Mouse (Mus musculus) forebrain, embryonic 14.5 days (tissue): Measurements from ENCODE around the gene Lypd6. TPM values are rescaled to one million over a fixed set of nuclear protein-coding genes. Genes with fewer than 3 reads are reported as not detected.
A peak's percentile ranks its signal among the peaks of the same experiment; 100 is the strongest.

ENCODE experiments used
- ATAC-seq: fragments of 200-750 bp; cut with Nextera tagmentation; 2 replicates; pipeline ENCODE4 v1.8.0; 2017; ENCODE audit warnings: mild to moderate bottlenecking, moderate library complexity
- DNase-seq: peaks from one replicate; pipeline ENCODE4 v3.0.0-alpha.2; 2015; ENCODE audit warnings: low spot score
- H3K27ac ChIP-seq: fragments of 300-500 bp; sonication (generic); 2 replicates; pipeline ENCODE4 v1.5.1; 2014; ENCODE audit warnings: low read depth, mild to moderate bottlenecking, control low read depth, low read length, moderate library complexity
- H3K27me3 ChIP-seq: fragments of 300-500 bp; sonication (generic); replicated peaks from 2 replicates; pipeline ENCODE4 v1.6.1; 2014; ENCODE audit warnings: low read length, control low read depth, mixed read lengths; ENCODE audit not compliant: control insufficient read depth, insufficient read depth
- H3K36me3 ChIP-seq: fragments of 300-500 bp; sonication (generic); 2 replicates; pipeline ENCODE4 v1.6.1; 2014; ENCODE audit warnings: low read length, control low read depth; ENCODE audit not compliant: control insufficient read depth, insufficient read depth
- H3K4me1 ChIP-seq: fragments of 300-500 bp; sonication (generic); 2 replicates; pipeline ENCODE4 v1.6.1; 2014; ENCODE audit warnings: antibody characterized with exemption, low read length, control low read depth; ENCODE audit not compliant: control insufficient read depth, insufficient read depth
- H3K4me2 ChIP-seq: fragments of 300-500 bp; sonication (generic); 2 replicates; pipeline ENCODE4 v1.6.1; 2014; ENCODE audit warnings: mild to moderate bottlenecking, control low read depth, low read length
- H3K4me3 ChIP-seq: fragments of 300-500 bp; sonication (generic); 2 replicates; pipeline ENCODE4 v1.5.1; 2014; ENCODE audit warnings: low read depth, low read length, control low read depth
- H3K9ac ChIP-seq: fragments of 300-500 bp; sonication (generic); 2 replicates; pipeline ENCODE4 v1.6.1; 2014; ENCODE audit warnings: mild to moderate bottlenecking, low read length, control low read depth, moderate library complexity
- H3K9me3 ChIP-seq: fragments of 300-500 bp; sonication (generic); replicated peaks from 2 replicates; pipeline ENCODE4 v1.6.1; 2016; ENCODE audit warnings: low read length, control low read depth, mixed read lengths; ENCODE audit not compliant: control insufficient read depth
- WGBS: fragments of 180-500 bp; shearing (Covaris S2); extraction: QIAGEN DNeasy Blood & Tissue Kit; methylation state at CpG from one replicate; pipeline ENCODE4 v1.1.7; 2014; 5-methylcytosine and 5-hydroxymethylcytosine counted together
- polyA plus RNA-seq: library from polyadenylated mRNA; unstranded; fragments of >200 nt; fragmentation: Nextera tagmentation; extraction: Ambion mirVana; gene quantifications from 2 replicates; pipeline ENCODE4 v1.2.1, GENCODE M21; 2014

Lypd6 gene
- polyA plus RNA-seq, 1 experiment from 2014 or later: 16.5 TPM

- DNase-seq (no peak), ATAC-seq (no peak)
- no peaks in the 10 kb centered on the region for H3K27me3 ChIP-seq
- no peak overlapping the region for H3K4me3 ChIP-seq
- H3K4me2 ChIP-seq: no peak overlapping the region
- 0 out of 2 replicates have a peak, but pooled peaks cover 4% of the 10 kb centered on the region for H3K4me1 ChIP-seq
- no peaks in the 10 kb centered on the region for H3K36me3 ChIP-seq
- no peak overlapping the region for H3K27ac ChIP-seq
- H3K9ac ChIP-seq: no peak overlapping the region
- WGBS: 73% methylated on average over 2 of the region's 2 CpGs
- H3K9me3 ChIP-seq: no peaks in the 10 kb centered on the region
Observed at GRCm38 (mm10) chr2:50200541-50200940, 134.3 kb downstream of the Lypd6 start.

DNA sequence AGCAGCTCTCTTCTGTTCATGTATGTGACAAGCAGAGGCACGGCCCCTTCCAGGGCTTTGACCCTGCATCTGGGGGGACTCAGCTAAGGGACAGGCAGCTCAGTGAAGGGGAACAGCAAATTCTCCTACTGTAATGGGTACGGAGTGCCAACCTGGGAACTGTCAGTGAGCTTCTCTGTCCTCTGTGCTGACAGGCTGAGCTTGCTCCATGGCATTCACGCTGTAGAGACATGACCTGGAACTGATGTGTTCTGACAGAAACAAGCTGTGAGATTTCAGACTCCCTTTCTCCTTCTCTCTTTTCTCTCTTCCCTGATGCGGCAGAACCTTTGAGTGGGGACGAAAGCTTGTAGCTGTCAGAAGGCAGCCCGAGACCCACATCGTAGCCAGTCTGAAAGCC, 154.3 kb downstream of the Lypd6 start:
- ATAC-seq (no peak), DNase-seq (no peak)
- Histone ChIP-seq H3K36me3 (no peaks in the 10 kb centered on the region), H3K4me2 (no peak overlapping the region), H3K9ac (no peak overlapping the region), H3K27me3 (no peaks in the 10 kb centered on the region), H3K9me3 (no peaks in the 10 kb centered on the region), H3K4me1 (no peaks in the 10 kb centered on the region), H3K4me3 (no peak overlapping the region), H3K27ac (no peak overlapping the region)
- 90% methylated on average over 7 of the region's 7 CpGs for WGBS

DNA sequence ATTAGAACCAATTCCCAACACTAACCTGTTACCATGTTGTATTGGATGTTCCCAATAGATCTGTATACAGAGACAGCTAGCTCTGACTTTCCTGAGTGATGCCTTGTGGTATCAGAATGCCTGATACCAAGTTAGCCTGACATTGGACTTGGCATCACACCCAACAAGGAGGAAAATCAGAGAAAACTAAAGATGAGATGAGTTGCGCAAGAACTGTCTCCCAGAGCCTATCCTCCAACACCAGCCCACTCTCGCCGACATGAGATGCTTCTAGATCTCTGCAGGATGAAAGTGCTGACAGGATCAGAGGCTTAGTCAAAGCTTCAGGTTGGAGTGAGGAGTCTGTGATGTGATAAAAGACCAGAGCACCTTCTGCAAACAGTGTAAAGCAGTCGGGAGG, 158.8 kb downstream of the Lypd6 start:
- Histone ChIP-seq H3K4me1 (no peaks in the 10 kb centered on the region), H3K4me2 (no peak overlapping the region), H3K9me3 (no peaks in the 10 kb centered on the region), H3K27ac (no peak overlapping the region), H3K27me3 (no peaks in the 10 kb centered on the region), H3K9ac (no peak overlapping the region), H3K4me3 (no peak overlapping the region), H3K36me3 (no peaks in the 10 kb centered on the region)
- WGBS: 95% methylated on average over 4 of the region's 4 CpGs
- ATAC-seq: no peak
- no peak for DNase-seq

DNA sequence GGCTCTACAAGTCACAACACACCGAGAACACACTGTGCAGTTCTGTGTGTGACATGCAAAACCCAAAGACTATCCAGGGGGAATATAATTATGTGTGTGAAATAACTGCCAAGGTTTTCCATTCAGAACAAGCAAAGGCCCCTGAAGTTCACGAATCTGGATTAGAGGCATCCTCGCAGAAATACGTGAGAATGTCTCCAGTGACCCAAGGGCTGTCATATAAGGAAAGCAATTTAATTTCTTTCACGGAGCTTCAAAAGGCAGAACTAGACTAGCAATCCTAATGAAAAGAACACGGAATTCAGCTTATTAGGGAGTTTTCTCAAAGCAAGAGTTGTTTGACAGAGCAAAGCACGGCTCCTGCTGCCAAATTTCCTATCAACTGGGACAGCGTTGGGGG, 167.3 kb downstream of the Lypd6 start:
- Histone ChIP-seq H3K9me3 (no peaks in the 10 kb centered on the region), H3K4me2 (no peak overlapping the region), H3K4me1 (peaks cover 4% of the 10 kb centered on the region; the same call in 1 of the 2 replicates), H3K4me3 (no peak overlapping the region), H3K36me3 (no peaks in the 10 kb centered on the region), H3K27ac (no peak overlapping the region), H3K9ac (no peak overlapping the region), H3K27me3 (no peaks in the 10 kb centered on the region)
- DNase-seq (peak; percentile 58), ATAC-seq (no peak; the same call in 1 of the 2 replicates)
- 31% methylated on average over 8 of the region's 8 CpGs for WGBS

Other genes starting within 250 kb of the Lypd6 start
- 163 and 178 TPM in 2 replicates for gene Mmadhc, start 230.4 kb downstream of the Lypd6 start, polyA plus RNA-seq